Mouse (Mus musculus): ENCODE data around the gene Gm49340.

Gm49340 gene

DNA sequence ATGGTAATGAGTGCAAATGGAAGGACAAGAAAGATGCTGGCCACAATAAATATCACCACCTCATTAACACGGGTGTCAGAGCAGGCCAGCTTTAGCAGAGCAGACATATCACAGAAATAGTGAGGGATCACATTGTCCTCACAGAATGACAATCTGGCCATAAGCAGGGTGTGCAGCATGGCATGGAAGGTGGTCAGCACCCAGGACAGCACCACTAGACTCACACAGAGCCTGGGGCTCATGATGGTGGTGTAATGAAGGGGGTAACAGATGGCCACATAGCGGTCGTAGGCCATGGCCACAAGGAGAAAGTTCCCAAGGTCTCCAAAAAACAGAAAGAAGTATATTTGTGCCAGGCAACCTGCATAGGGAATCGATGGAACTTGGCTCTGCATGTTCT lies 65.8 kb downstream of the Gm49340 start:
- TF ChIP-seq GATA4 (IDR thresholded peaks at IDR 0.05; ENCODE audit: insufficient replicate concordance, low read length): no peak

DNA sequence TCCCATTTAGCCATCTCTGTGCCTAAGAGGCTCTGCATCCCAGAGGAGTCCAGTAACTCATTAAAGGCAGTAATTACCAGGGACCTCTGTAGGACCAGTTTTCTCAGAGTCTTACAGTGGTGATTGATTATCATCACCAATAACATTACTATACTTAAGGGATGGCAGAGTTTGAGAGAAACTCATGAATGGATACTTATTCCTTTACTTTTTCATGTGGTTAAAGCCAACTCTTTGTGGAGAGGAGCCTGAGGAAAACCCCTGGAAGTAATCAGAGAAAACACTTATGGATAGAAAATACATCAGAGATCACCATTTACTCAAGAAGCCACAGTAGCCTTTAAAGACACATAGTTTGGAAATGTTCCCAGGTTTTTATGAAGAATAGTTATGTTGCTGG lies 70.0 kb downstream of the Gm49340 start, which contains the start of gene Olfr1:
Gene Olfr1 (minus strand): TSS at position 101 of the 400 bp plus-strand sequence.
- TF ChIP-seq GATA4 (IDR thresholded peaks at IDR 0.05; ENCODE audit: insufficient replicate concordance, low read length): no peak
